Mouse (Mus musculus): Measurements from ENCODE around the gene Slc22a20.

Gene Slc22a20

GRCm38 (mm10) chr19:5922119-5922942 is 63.6 kb downstream of the Slc22a20 start:
- DNase-seq, result no peak

- no peak for DNase-seq
Observed at GRCm38 (mm10) chr19:5921715-5922114, 64.2 kb downstream of the Slc22a20 start.

Measured in right cerebral cortex, postnatal 25 days (tissue).